8 mouse cellular contexts compared by ENCODE assay signal in the genomic region with DNA sequence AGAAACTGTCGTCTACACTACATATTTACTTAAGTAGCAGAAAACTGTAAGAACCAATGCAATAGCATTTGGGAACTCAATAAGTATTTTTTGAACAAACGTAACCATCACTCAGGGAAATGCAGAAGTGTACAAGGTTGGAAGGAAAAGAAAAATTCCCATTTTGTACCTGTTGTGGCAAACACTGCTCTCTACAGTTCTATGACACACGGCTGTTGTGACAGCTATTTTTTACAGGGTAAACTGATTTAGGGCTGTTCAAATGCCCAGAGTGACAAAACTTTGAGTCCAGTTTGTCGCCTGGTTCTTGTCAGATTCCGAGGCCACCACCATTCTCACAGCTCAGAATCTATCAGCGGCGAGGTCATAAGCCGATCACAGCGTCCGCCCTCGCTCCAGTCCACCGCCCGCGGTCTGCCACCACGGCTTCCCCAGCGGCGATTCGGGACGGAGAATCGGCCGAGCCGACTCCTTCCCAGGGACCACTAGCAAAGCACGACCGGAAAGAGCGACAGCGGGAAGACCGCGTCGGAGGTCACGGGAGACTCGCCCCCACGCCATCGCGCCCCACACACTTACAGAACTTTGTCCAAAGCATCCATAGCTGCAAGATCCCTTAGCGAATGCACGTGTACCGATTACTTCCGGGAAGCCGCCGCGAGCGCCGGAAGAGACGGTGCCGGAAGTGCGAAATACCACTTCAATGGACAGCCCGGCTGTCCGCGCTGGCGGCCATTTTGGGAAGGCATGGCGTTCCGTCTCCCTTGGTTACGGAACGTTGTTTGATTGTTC. TPM values are rescaled to one million over a fixed set of nuclear protein-coding genes. Genes with fewer than 3 reads are reported as not detected.
DNase-seq lines count a peak whose midpoint lies in the region; ATAC-seq and TF ChIP-seq lines count a peak whose summit lies in the region.

TSS of gene Rpf2 (minus strand) at position 663 of the 792 bp plus-strand sequence.

- ATAC-seq in activated CD4-positive, CD25-positive, alpha-beta regulatory T cell, adult 4 months = peak; percentile 99
- ATAC-seq in hindbrain, postnatal 0 days = peak; percentile 94
- peak; percentile 96 for ATAC-seq in megakaryocyte progenitor cell, adult 5-6 weeks (replicated peaks; ENCODE audit: poor library complexity)

- intact Hi-C loops in gastrocnemius, adult 2 months (cut with DNase I) = no loop called here

- H3K27ac ChIP-seq in gastrocnemius, adult 2 months = peak within 1 kb of the TSS; percentile 90
- H3K27ac ChIP-seq in hindbrain, postnatal 0 days = peak within 1 kb of the TSS; percentile 57

- TF ChIP-seq CTCF in gastrocnemius, adult 2 months (IDR thresholded peaks at IDR 0.05) = no peak
- TF ChIP-seq CTCF in hindbrain, postnatal 0 days (IDR thresholded peaks at IDR 0.05; ENCODE audit: low read depth) = peak; percentile 8; the same call in 1 of the 2 replicates

- no peaks in the 10 kb centered on the region for H3K27me3 ChIP-seq in hindbrain, postnatal 0 days (ENCODE audit: insufficient read depth, low read length)

- WGBS in hindbrain, postnatal 0 days = 1% methylated on average over 54 of the region's 54 CpGs

- H3K9me3 ChIP-seq in hindbrain, postnatal 0 days (ENCODE audit: low read length) = no peaks in the 10 kb centered on the region

- peaks cover 4% of the 10 kb centered on the region; the same call in 1 of the 2 replicates for H3K4me1 ChIP-seq in hindbrain, postnatal 0 days (ENCODE audit: insufficient read depth, low read length)

- DNase-seq in cerebellum, postnatal 4 days (ENCODE audit: low spot score in 2 of 2) = peak; percentile 44 to 77
- peak; percentile 90 for DNase-seq in gastrocnemius, adult 2 months
- peak; percentile 96 for DNase-seq in hindbrain, postnatal 0 days (ENCODE audit: low spot score)
- DNase-seq in left cerebral cortex, adult 9 months (ENCODE audit: low spot score in 2 of 2) = peak; percentile 45 to 81
- peak; percentile 82 for DNase-seq in right cerebral cortex, postnatal 14 days
- DNase-seq in yolk sac, embryonic 10.5 days (ENCODE audit: low spot score) = peak; percentile 88

- H3K4me2 ChIP-seq in hindbrain, postnatal 0 days (ENCODE audit: low read depth, low read length) = peak within 1 kb of the TSS; percentile 63

- peaks cover 23% of the 10 kb centered on the region for H3K36me3 ChIP-seq in hindbrain, postnatal 0 days (ENCODE audit: insufficient read depth, low read length)

- H3K4me3 ChIP-seq in gastrocnemius, adult 2 months = peak within 1 kb of the TSS; percentile 95
- H3K4me3 ChIP-seq in hindbrain, postnatal 0 days (ENCODE audit: low read length) = peak within 1 kb of the TSS; percentile 65

- peak within 1 kb of the TSS; percentile 49 for H3K9ac ChIP-seq in hindbrain, postnatal 0 days (replicated peaks; ENCODE audit: low read length)

RNA-seq across cellular contexts. Expression of gene Rpf2, which starts in this region (rescaled TPM):
- polyA plus RNA-seq in activated CD4-positive, CD25-positive, alpha-beta regulatory T cell, adult 4 months (2017; shearing (Covaris generic)) = 10 to 100 TPM; 68.6 to 72.3 TPM
- total RNA-seq in gastrocnemius, adult 2 months (2021) = 10 to 100 TPM; 13.5 to 17.3 TPM
- 15.9 and 21.4 TPM in 2 replicates for total RNA-seq in hindbrain, postnatal 0 days (2014; rRNA removed)
- polyA plus RNA-seq in hindbrain, postnatal 0 days (2015; fragmentation: Nextera tagmentation; extraction: Ambion mirVana) = 51.9 and 52.1 TPM in 2 replicates
- 97.3 and 109 TPM in 2 replicates for total RNA-seq in megakaryocyte progenitor cell, adult 5-6 weeks (2015)
- total RNA-seq in megakaryocyte progenitor cell, adult 5-6 weeks (2017) = 184 and 213 TPM in 2 replicates

Comparison
In these comparisons a context has a peak if more than half of its experiments do, and no peak if none do; other contexts are left out.
1. Peak in every context shown above with its lines: DNase-seq, ATAC-seq, H3K4me3 ChIP-seq and H3K27ac ChIP-seq.